Mouse (Mus musculus) forebrain, embryonic 13.5 days (tissue): ENCODE data around the gene Morn1. TPM values are rescaled to one million over a fixed set of nuclear protein-coding genes. Genes with fewer than 3 reads are reported as not detected.

ENCODE experiments used
- ATAC-seq: fragments of 200-750 bp; cut with Nextera tagmentation; 2 replicates; pipeline ENCODE4 v1.8.0; 2017
- H3K27ac ChIP-seq: fragments of 300-500 bp; sonication (generic); 2 replicates; pipeline ENCODE4 v1.5.1; 2015; ENCODE audit warnings: inconsistent platforms, mild to moderate bottlenecking, moderate library complexity
- H3K27me3 ChIP-seq: fragments of 300-500 bp; sonication (generic); 2 replicates; pipeline ENCODE4 v1.6.1; 2015; ENCODE audit warnings: mild to moderate bottlenecking, inconsistent platforms
- H3K36me3 ChIP-seq: fragments of 300-500 bp; sonication (generic); 2 replicates; pipeline ENCODE4 v1.6.1; 2015; ENCODE audit warnings: mild to moderate bottlenecking, inconsistent platforms; ENCODE audit not compliant: poor library complexity, severe bottlenecking
- H3K4me1 ChIP-seq: fragments of 300-500 bp; sonication (generic); 2 replicates; pipeline ENCODE4 v1.6.1; 2015; ENCODE audit warnings: inconsistent platforms
- H3K4me2 ChIP-seq: fragments of 300-500 bp; sonication (generic); 2 replicates; pipeline ENCODE4 v1.6.1; 2015; ENCODE audit warnings: inconsistent platforms, mild to moderate bottlenecking, moderate library complexity
- H3K4me3 ChIP-seq: fragments of 300-500 bp; sonication (generic); 2 replicates; pipeline ENCODE4 v1.5.1; 2015; ENCODE audit warnings: mild to moderate bottlenecking, inconsistent platforms
- H3K9ac ChIP-seq: fragments of 300-500 bp; sonication (generic); 2 replicates; pipeline ENCODE4 v1.6.1; 2015; ENCODE audit warnings: mild to moderate bottlenecking, inconsistent platforms
- H3K9me3 ChIP-seq: fragments of 300-500 bp; sonication (generic); replicated peaks from 2 replicates; pipeline ENCODE4 v1.6.1; 2016; ENCODE audit warnings: inconsistent platforms
- WGBS: fragments of 180-500 bp; shearing (Covaris S2); methylation state at CpG from one replicate; pipeline ENCODE4 v1.1.7; 2015; 5-methylcytosine and 5-hydroxymethylcytosine counted together
- polyA plus RNA-seq: library from polyadenylated mRNA; unstranded; fragments of >200 nt; fragmentation: Nextera tagmentation; extraction: Ambion mirVana; gene quantifications from 2 replicates; pipeline ENCODE4 v1.2.1, GENCODE M21; 2015

The Morn1 gene
- polyA plus RNA-seq, 1 experiment from 2014 or later, result 7.4 TPM

DNA sequence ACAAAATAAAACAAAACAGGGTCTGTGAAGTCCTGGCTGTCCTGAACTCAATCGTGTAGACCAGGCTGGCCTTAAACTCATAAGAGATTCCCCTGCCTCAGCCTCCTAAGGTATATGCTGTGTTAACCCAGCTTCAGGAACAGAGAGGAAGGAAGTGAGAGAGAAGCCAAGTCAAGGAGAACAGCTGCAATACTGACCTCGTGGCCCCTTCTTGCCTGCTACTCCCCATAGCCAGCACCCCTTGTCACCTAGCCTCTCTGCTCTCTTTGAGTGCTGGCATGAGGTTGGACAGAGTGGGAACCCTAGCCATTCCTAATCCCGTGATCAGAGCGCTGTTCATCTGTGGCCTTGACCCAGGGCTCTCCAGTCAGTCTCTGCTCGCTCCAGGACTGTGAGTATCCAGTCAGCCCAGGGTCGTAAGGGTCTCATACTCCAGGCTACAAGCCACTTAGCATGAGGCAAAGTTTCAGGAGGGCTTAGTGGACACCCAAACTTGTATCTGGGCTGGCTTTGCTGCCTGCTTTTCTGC, 35.6 kb downstream of the Morn1 start:
- no peaks in the 10 kb centered on the region for H3K27me3 ChIP-seq
- 84% methylated on average over 6 of the region's 6 CpGs for WGBS

DNA sequence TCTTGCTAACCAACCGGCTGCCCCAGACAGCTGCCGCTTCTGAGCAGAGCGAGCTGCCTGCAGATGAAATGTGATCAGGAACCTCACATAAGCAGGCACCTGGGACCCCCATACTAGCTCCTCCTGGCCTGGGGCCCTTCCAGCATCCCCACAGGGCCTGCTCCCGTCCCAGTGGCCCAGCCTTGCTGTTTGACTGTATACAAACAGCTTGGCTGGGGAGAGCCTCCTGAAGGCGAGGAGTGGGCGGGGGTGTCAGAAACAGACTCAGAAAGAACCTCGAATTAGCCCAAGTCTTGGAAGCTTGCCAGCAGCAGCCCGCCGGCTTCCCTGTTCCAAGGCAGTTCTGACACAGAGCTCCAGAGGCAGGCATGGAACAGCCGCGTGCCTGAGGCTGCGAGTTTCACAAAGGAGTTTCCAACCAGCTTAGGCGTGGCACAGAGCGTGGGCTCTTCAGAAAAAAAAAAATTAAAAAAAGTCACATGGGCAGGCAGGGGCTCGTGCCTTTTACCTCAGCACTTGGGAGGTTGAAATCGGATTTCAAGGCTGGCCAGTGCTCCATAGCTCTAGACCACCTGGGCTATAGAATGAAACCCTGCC, 36.2 kb downstream of the Morn1 start:
- peak; percentile 92 for ATAC-seq
- Histone ChIP-seq H3K4me3 (no peak overlapping the region), H3K9me3 (no peaks in the 10 kb centered on the region), H3K27me3 (no peaks in the 10 kb centered on the region), H3K9ac (0 out of 2 replicates have a peak overlapping the region, but pooled peaks have one; percentile 0), H3K4me1 (peaks cover 51% of the 10 kb centered on the region), H3K36me3 (no peaks in the 10 kb centered on the region), H3K4me2 (peak overlapping the region; percentile 33), H3K27ac (peak overlapping the region; percentile 77)
- WGBS, result 9% methylated on average over 16 of the region's 16 CpGs

More for the DNA sequence above, 35.6 kb downstream of the Morn1 start:
- H3K4me1 ChIP-seq, result peaks cover 52% of the 10 kb centered on the region
- ATAC-seq, result peak; percentile 23; the same call in 1 of the 2 replicates
- H3K9ac ChIP-seq, result no peak overlapping the region
- H3K4me3 ChIP-seq, result no peak overlapping the region
- H3K36me3 ChIP-seq, result no peaks in the 10 kb centered on the region
- no peaks in the 10 kb centered on the region for H3K9me3 ChIP-seq
- peak overlapping the region; percentile 77 for H3K27ac ChIP-seq
- peak overlapping the region; percentile 33; the same call in 1 of the 2 replicates for H3K4me2 ChIP-seq

DNA sequence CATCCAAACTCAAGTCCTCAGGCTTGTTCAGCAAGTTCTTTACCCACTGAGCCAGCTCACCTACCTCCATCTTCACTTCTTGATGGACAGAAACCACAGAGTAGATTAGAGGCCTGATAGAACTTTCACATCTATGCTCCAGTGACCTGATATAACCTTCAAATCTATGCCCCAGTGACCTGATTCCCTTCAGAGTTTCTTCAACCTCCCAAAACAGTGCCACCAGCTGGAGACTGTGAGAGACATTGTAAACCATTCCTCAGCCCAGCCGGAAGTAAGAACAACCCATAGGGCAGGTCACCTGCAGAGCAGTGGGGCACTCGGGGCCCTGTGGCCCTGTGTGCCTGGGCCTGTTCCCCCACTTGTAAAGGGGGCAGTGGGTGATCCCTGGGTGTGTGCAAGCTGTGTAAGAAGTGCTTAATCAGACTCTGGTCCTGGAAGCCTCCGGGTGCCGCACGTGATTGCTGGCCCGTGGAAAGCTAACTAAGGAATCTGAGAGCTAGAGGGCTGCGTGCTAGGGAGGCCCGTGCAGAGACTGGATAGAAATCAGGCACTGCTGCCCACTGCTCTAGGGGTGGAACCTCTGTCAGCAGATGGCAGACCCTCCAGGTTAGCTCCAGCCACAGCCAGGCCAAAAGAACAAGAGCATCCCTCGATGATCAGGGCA, 37.6 kb downstream of the Morn1 start:
- ATAC-seq, result no peak
- no peaks in the 10 kb centered on the region for H3K27me3 ChIP-seq
- WGBS, result 79% methylated on average over 9 of the region's 9 CpGs
- no peak overlapping the region for H3K9ac ChIP-seq
- no peak overlapping the region for H3K27ac ChIP-seq
- H3K4me1 ChIP-seq, result peaks cover 39% of the 10 kb centered on the region
- H3K36me3 ChIP-seq, result no peaks in the 10 kb centered on the region
- no peak overlapping the region for H3K4me2 ChIP-seq
- H3K4me3 ChIP-seq, result no peak overlapping the region
- no peaks in the 10 kb centered on the region for H3K9me3 ChIP-seq

DNA sequence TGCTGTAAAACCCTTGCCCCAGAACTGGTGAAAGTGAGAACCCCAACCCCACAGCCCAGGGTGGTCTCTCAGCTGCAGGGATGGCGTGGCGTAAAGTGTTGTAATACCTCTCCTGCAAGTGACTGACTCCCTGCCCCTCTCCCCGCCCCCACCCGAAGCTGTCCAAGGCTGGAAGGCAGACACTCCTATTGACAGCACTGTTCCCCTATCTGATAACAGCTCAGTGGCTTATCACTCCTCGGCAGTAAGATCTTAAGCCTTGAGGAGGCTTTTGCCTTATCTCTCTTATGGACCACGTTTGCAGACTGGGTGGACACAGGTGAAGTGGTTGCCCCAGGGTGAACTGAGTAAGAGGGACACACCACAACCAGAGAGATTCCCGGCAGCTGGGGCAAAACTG, 38.9 kb downstream of the Morn1 start:
- Histone ChIP-seq H3K27me3 (no peaks in the 10 kb centered on the region), H3K9me3 (no peaks in the 10 kb centered on the region), H3K9ac (no peak overlapping the region), H3K36me3 (no peaks in the 10 kb centered on the region), H3K27ac (no peak overlapping the region), H3K4me1 (peaks cover 50% of the 10 kb centered on the region), H3K4me3 (no peak overlapping the region), H3K4me2 (no peak overlapping the region)
- no peak for ATAC-seq
- WGBS, result 67% methylated on average over 7 of the region's 7 CpGs

DNA sequence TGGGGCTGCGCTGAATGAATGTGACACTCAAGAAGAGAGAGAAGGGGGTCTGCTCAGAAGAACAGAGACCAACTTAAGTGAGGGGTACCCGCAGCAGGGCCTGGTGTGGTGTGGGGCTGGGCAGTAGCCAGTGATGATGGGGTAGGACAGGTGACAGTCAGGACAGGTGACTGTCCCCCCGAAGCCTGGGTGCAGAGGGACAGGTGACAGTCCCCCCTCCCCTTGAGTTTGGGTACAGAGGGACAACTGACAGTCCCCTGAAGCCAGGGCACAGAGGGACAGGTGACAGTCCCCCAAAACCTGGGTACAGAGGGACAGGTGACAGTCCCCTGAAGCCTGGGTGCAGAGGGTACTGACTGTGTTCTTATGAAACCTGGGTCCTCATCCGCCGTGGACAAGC, 39.8 kb downstream of the Morn1 start:
- Histone ChIP-seq H3K9ac (no peak overlapping the region), H3K27ac (no peak overlapping the region), H3K4me2 (no peak overlapping the region), H3K27me3 (no peaks in the 10 kb centered on the region), H3K4me3 (no peak overlapping the region), H3K4me1 (peaks cover 53% of the 10 kb centered on the region), H3K9me3 (no peaks in the 10 kb centered on the region), H3K36me3 (no peaks in the 10 kb centered on the region)
- 88% methylated on average over 5 of the region's 5 CpGs for WGBS
- ATAC-seq, result no peak

DNA sequence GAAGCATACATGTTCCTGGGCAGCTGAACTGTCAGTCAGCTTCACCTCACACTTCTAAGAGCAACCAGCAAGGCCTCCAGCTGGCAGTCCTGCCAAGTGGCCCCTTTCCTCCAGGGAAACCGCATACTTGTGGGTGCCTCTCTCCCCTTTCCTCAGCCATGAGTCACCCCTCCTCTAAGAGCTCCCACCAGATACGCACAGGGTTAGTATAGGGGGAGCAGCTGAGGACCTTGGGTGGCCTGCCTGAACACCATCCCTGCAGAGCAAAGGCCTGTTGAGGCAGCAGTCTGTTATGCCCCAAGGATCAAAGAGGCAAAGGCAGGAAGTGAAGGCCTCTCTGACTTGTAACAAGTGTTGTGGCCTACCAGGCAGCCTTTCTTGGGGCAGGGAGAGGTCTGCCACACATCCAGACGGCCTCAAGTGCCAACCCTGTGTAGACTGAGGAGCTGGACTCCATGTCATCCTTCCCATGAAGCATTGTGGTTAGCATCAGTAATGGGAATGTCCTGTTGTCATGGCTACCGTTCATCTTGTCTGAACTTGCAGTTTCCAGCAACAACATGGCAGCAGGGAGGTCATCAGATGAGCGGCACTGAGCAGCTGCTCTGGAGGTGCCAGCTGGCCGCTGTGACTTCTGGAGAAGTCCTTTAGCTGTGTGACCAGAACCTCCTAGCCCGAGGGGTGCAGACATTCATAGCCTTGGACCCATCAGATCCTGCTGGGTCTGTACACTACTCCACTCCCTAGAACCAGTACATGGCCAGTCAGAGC, 40.4 kb downstream of the Morn1 start:
- WGBS, result 76% methylated on average over 7 of the region's 7 CpGs

DNA sequence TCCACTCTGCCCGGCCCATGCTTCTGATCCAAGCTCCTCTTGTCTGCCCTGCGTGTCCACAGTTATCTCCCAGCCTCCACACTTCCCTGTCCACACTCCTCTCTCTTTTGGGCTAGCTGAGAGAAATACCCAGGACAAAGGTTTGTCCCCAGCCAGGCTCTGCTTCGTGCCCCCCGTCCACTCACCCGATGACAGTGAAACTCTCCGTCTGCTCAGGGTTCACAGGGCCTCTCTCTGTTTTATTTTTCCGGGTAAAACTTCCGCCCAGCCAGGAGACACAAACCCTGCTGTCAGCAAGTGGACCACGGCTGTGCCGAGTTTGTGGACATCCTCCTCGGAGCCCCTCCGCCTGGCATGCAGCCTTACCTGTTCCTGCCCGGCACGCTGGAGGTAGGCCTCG, 42.0 kb downstream of the Morn1 start:
- no peak for ATAC-seq
- Histone ChIP-seq H3K4me2 (no peak overlapping the region), H3K27me3 (no peaks in the 10 kb centered on the region)

More for the DNA sequence above, 40.4 kb downstream of the Morn1 start:
- Histone ChIP-seq H3K4me3 (no peak overlapping the region), H3K4me1 (peaks cover 53% of the 10 kb centered on the region), H3K9me3 (no peaks in the 10 kb centered on the region), H3K4me2 (no peak overlapping the region), H3K27ac (no peak overlapping the region), H3K36me3 (no peaks in the 10 kb centered on the region), H3K9ac (no peak overlapping the region), H3K27me3 (no peaks in the 10 kb centered on the region)
- ATAC-seq, result no peak

DNA sequence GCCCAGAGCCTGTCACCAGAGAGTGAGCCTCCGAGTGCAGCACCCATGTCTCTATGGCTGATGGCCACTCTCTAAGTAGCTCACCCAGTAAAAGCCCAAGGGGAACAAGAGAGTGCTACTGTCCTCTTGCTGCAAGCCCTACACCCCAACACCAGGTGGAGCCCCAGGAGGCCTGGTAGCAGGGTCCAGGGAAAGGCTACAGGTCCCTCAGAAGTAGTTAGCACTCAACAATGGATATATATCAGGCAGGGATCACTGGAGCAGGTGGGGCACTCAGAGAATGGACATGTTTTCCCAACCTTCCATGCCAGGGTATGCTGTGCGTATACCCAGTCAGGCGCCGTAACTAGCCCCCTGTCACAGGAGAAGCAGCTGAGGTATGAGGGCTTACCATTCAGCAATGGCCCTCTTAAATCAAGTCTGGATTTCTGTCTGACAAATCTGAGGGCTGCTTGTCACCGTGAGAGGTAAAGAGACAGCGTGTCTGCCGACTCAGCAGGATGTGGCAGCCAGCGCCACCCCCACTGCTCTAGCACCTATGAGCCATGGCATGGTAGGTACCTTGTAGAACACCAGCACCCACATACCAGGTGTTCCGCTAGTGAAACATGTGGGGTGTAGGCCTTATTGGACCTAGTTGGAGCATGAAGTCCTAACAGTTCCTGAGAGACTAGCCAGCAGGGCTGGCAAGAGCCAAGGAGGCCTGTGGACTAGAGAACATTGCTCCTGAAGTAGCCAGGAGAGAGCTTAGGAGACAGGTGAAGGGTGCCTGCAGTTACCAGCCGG, 42.9 kb downstream of the Morn1 start:
- Histone ChIP-seq H3K9me3 (no peaks in the 10 kb centered on the region), H3K27me3 (no peaks in the 10 kb centered on the region), H3K9ac (peak overlapping the region; percentile 46; the same call in 1 of the 2 replicates), H3K4me3 (no peak overlapping the region), H3K36me3 (no peaks in the 10 kb centered on the region), H3K27ac (peak overlapping the region; percentile 76), H3K4me1 (peaks cover 54% of the 10 kb centered on the region), H3K4me2 (no peak overlapping the region)
- ATAC-seq, result no peak
- 91% methylated on average over 10 of the region's 10 CpGs for WGBS

More for the DNA sequence above, 42.0 kb downstream of the Morn1 start:
- 93% methylated on average over 15 of the region's 15 CpGs for WGBS
- H3K36me3 ChIP-seq, result no peaks in the 10 kb centered on the region
- no peak overlapping the region for H3K9ac ChIP-seq
- H3K4me3 ChIP-seq, result no peak overlapping the region
- no peaks in the 10 kb centered on the region for H3K9me3 ChIP-seq
- no peak overlapping the region for H3K27ac ChIP-seq
- peaks cover 45% of the 10 kb centered on the region for H3K4me1 ChIP-seq

DNA sequence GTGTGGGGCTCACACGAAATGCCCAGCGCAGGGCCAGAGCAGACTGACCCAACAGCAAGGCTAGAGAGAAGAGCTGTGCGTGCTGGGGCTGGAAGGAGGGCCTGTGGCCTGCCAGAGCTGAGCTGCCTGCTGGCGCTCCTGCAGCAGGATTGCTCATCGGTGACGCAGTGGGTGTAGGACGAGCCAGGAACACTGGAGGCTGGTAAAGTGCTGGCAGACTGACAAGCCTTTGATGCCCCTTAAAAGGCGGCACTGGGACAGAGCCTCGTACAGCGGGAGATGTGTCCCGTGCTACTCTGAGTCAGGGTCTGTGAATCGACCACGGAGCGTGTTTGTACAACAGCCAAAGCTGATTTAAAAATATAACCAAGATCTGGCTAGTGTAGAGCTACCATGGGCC, 43.6 kb downstream of the Morn1 start:
- H3K4me1 ChIP-seq, result peaks cover 57% of the 10 kb centered on the region
- H3K4me2 ChIP-seq, result no peak overlapping the region; the same call in 1 of the 2 replicates
- WGBS, result 54% methylated on average over 14 of the region's 14 CpGs
- H3K9me3 ChIP-seq, result no peaks in the 10 kb centered on the region
- peak overlapping the region; percentile 46; the same call in 1 of the 2 replicates for H3K9ac ChIP-seq
- H3K27me3 ChIP-seq, result no peaks in the 10 kb centered on the region
- no peak overlapping the region for H3K4me3 ChIP-seq
- ATAC-seq, result peak; percentile 82
- H3K27ac ChIP-seq, result peak overlapping the region; percentile 76
- H3K36me3 ChIP-seq, result no peaks in the 10 kb centered on the region

DNA sequence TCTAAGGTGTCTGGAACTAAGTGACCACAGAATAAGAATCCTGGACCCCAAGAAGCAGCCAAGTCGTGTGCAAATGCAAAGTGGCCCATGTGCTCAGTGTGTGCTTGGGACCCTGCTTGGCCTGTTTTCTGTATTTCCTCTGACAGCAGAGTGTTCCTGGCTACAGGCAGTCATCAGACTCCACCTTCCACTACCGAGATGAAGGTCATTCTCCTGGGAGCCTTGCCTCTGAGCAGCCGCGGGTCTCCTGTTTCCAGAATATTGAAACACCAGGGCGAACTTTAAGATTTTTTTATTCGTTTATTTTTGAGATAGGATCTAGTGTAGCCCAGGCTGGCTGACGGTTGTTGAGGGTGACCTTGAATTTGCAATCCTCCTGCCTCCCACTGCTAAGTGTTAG, 44.2 kb downstream of the Morn1 start:
- H3K27ac ChIP-seq, result peak overlapping the region; percentile 76

DNA sequence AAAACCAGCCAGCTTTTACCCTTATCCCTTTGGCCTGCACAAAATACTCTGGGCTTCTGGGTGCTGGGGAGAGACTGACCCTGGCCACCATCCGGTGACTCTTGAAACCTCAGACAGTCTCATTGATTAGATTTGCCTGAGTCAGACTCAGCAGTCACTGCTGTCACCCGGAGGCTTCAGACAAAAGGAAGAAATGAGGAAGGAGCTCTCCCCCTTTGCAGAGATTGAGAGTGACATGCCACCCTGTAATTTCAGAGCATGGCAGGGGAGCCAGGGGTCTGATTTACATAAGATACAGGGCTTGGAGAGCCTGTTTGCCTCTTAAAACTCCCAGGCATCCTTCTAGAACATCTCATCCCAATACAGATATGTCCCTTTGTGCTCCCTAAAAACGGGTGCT, 46.8 kb downstream of the Morn1 start:
- Histone ChIP-seq H3K4me2 (no peak overlapping the region), H3K9ac (peak overlapping the region; percentile 43), H3K4me1 (peaks cover 62% of the 10 kb centered on the region), H3K4me3 (no peak overlapping the region), H3K27ac (peak overlapping the region; percentile 64), H3K36me3 (no peaks in the 10 kb centered on the region), H3K27me3 (no peaks in the 10 kb centered on the region), H3K9me3 (no peaks in the 10 kb centered on the region)
- ATAC-seq, result no peak
- WGBS, result 34% methylated on average over 3 of the region's 3 CpGs

More for the DNA sequence above, 44.2 kb downstream of the Morn1 start:
- no peaks in the 10 kb centered on the region for H3K36me3 ChIP-seq
- no peaks in the 10 kb centered on the region for H3K27me3 ChIP-seq
- 79% methylated on average over 7 of the region's 7 CpGs for WGBS
- H3K9ac ChIP-seq, result no peak overlapping the region
- H3K4me3 ChIP-seq, result no peak overlapping the region
- no peaks in the 10 kb centered on the region for H3K9me3 ChIP-seq
- H3K4me2 ChIP-seq, result no peak overlapping the region
- H3K4me1 ChIP-seq, result peaks cover 62% of the 10 kb centered on the region
- no peak for ATAC-seq
